Mouse (Mus musculus): Measurements from ENCODE around the gene Epha1. TPM values are rescaled to one million over a fixed set of nuclear protein-coding genes. Genes with fewer than 3 reads are reported as not detected.

Gene Epha1
- 0.30 TPM for polyA plus RNA-seq (2017; shearing (Covaris generic))

DNA sequence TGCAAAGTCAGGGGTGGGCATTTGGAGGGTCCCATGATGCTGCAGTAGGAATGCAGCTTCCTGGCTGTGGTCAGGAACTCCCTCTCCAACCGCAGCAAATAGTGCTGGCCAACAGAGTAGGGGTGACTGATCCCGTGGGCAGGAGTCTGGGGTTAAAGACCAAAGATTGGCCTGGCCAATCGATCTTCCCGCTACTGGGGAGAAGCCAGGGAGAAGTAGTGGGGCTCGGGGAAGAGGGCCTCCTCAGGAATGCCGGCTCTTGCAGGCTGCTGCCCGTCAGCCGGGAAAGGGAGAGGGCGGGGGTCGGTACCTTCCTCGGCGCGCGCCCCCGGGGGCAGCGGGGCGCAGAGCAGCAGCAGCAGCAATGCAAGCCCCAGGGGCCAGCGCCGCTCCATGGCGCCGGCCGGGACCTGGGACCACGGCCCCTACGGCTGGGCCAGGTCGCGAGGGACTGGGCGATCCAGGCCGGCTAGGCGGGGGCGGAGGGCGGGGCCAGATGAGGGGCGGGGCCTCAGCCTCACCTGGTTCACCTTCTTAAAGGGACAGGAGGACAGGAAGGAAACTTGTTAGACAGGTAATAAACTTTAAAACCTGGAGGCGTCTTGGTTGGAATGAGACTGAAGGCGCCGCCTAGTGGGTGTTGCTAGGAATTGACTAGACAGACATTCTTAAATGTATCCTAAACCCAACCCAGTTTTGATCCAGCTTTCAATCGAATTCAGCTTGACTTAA is at the start of gene Epha1:
TSS of gene Epha1 (minus strand) at position 453 of the 732 bp plus-strand sequence.

GRCm38 (mm10) chr6:42405134-42405533 is 32.1 kb upstream of the Epha1 start, which contains the start of gene Tas2r135:
TSS of gene Tas2r135 (plus strand) at chr6:42405434.

GRCm38 (mm10) chr6:42399938-42400337 is 26.9 kb upstream of the Epha1 start, which contains the start of gene Tas2r143:
TSS of gene Tas2r143 (plus strand) at chr6:42400238.

DNA sequence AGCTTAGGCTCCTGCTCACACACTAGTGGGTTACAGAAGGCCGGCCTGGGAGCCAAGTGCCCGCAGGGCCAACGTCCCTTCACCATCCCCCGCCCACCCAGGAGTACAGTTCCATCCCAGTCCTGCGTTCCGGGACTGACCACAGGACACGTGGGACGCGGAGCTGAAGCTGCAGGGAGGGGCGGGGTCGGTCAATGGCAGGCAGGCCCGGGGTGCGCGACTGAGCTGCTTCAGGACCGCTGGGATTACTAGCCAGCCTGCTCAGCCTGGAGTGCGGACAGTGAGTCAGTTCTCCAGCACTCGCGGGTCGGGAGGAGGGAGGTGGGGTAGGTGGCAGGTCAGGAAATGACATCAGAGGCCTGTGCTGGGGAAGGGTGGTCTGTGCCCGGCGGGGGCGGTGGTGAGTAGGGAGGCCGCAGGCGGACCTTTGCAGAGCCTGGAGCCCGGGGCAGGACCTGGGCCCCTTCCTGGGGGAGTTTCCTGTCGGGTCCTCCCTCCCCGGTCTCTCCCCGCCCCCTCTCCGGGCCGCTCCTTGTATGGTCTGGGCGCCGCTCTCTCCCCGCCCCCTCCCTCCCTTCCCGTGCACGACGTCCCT is 23.5 kb downstream of the Epha1 start, which contains the start of gene Zyx:
TSS of gene Zyx (plus strand) at position 205 of the 595 bp plus-strand sequence.

DNA sequence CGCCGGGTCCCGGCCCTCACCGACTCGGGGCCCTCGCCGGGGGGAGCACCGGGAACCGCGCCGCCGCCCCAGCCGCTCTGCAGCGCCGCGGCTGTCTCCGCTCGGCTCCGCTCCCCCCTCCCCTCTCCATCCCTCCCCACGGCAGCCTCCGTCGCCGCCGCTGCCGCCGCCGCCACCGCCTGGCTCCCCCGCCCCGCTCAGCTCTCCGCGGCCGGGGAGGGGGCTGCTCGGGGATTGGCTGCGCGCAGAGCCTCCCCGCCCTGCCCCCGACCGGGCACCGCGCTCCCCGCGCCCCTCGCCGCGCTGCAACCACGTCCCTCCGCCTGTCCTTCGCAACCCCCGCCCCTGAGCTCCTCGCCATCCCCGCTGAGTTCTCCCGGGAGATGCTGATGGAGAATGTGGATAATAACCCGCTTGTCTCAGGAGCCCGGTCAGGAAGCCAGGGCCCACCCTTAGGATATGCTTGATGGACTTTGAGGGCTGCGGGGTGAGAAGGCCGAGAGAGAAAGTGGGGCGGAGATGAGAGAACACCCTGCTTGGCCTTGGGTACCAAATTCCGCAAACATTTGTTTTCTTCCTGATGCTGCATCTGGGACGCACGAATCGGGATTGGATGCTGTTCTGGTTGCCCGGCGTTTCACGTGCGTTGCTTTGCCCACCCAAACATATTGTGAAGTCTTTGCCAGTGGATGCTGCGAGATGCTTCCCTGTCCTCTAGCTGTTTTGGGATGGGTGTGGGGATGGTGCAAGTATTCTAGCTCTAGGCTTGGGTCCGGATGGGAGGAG is 48.4 kb downstream of the Epha1 start, which contains the start of gene Fam131b:
TSS of gene Fam131b (minus strand) at position 162 of the 786 bp plus-strand sequence.

Other genes starting within 250 kb of the Epha1 start
- not detected for gene Tas2r139, start 232.3 kb downstream of the Epha1 start, polyA plus RNA-seq (2017; shearing (Covaris generic))
- gene Tas2r144, start 157.9 kb downstream of the Epha1 start, polyA plus RNA-seq (2017; shearing (Covaris generic)), result not detected
- 7.0 TPM for gene Gstk1, start 127.3 kb downstream of the Epha1 start, polyA plus RNA-seq (2017; shearing (Covaris generic))
- not detected for gene Tmem139, start 111.3 kb downstream of the Epha1 start, polyA plus RNA-seq (2017; shearing (Covaris generic))
- 32.3 TPM for gene Casp2, start 108.3 kb downstream of the Epha1 start, polyA plus RNA-seq (2017; shearing (Covaris generic))
- gene Clcn1, start 86.6 kb downstream of the Epha1 start, polyA plus RNA-seq (2017; shearing (Covaris generic)), result not detected
- not detected for gene Fam131b, start 48.6 kb downstream of the Epha1 start, polyA plus RNA-seq (2017; shearing (Covaris generic))
- gene Zyx, start 23.6 kb downstream of the Epha1 start, polyA plus RNA-seq (2017; shearing (Covaris generic)), result 136 TPM
- not detected for gene Tas2r143, start 27.0 kb upstream of the Epha1 start, polyA plus RNA-seq (2017; shearing (Covaris generic))
- gene Tas2r135, start 32.2 kb upstream of the Epha1 start, polyA plus RNA-seq (2017; shearing (Covaris generic)), result not detected
- not detected for gene Tas2r126, start 61.3 kb upstream of the Epha1 start, polyA plus RNA-seq (2017; shearing (Covaris generic))
- gene Olfr458, start 91.9 kb upstream of the Epha1 start, polyA plus RNA-seq (2017; shearing (Covaris generic)), result not detected
- gene Olfr457, start 103.1 kb upstream of the Epha1 start, polyA plus RNA-seq (2017; shearing (Covaris generic)), result 0.22 TPM
- gene Olfr456, start 113.9 kb upstream of the Epha1 start, polyA plus RNA-seq (2017; shearing (Covaris generic)), result not detected
- not detected for gene Olfr455, start 174.3 kb upstream of the Epha1 start, polyA plus RNA-seq (2017; shearing (Covaris generic))
- gene Tcaf3, start 224.4 kb upstream of the Epha1 start, polyA plus RNA-seq (2017; shearing (Covaris generic)), result 0.25 TPM

Data from effector memory CD4-positive, alpha-beta T cell, adult 5 months (primary cell).